Mouse (Mus musculus): ENCODE measurements around the gene Park7. TPM values are rescaled to one million over a fixed set of nuclear protein-coding genes. Genes with fewer than 3 reads are reported as not detected.
"Not testable (repeated sequence)": the region's sequence is repeated elsewhere in the genome, so short reads cannot be mapped to it uniquely, and the experiment has no call there.

Park7 gene
- total and polyA plus RNA-seq, 2 experiments from 2014 or later = 197 to 439 TPM

- H3K4me2 ChIP-seq (ENCODE audit: low read depth) = peak overlapping the region; percentile 76
These were observed 1.1 kb upstream of the Park7 start for GRCm38 (mm10) chr4:150915181-150915906.

GRCm38 (mm10) chr4:150913743-150914142 is 494 bp downstream of the Park7 start:
- ATAC-seq (no peak), DNase-seq (no peak)
- Histone ChIP-seq H3K9ac (peak overlapping the region; percentile 70), H3K9me3 (ENCODE audit: low read length) (no peaks in the 10 kb centered on the region), H3K27ac (ENCODE audit: low read depth, low read length) (peak overlapping the region; percentile 73; the same call in 1 of the 2 replicates), H3K4me2 (ENCODE audit: low read depth) (peak overlapping the region; percentile 76), H3K4me1 (ENCODE audit: insufficient read depth) (peaks cover 4% of the 10 kb centered on the region), H3K27me3 (ENCODE audit: insufficient read depth, low read length) (no peaks in the 10 kb centered on the region), H3K4me3 (ENCODE audit: low read depth, low read length) (peak overlapping the region; percentile 58), H3K36me3 (ENCODE audit: insufficient read depth) (no peaks in the 10 kb centered on the region)
- 16% methylated on average over 12 of the region's 12 CpGs for WGBS
- no peak for TF ChIP-seq CTCF (IDR thresholded peaks at IDR 0.05; ENCODE audit: low read depth)

More at GRCm38 (mm10) chr4:150915181-150915906, 1.1 kb upstream of the Park7 start:
- peak overlapping the region; percentile 70 for H3K9ac ChIP-seq
- 43% methylated on average over 10 of the region's 10 CpGs for WGBS
- TF ChIP-seq CTCF (IDR thresholded peaks at IDR 0.05; ENCODE audit: low read depth) = no peak
- DNase-seq (no peak), ATAC-seq (no peak)
- H3K27ac ChIP-seq (ENCODE audit: low read depth, low read length) = peak overlapping the region; percentile 62
- peaks cover 4% of the 10 kb centered on the region for H3K4me1 ChIP-seq (ENCODE audit: insufficient read depth)
- no peaks in the 10 kb centered on the region for H3K9me3 ChIP-seq (ENCODE audit: low read length)
- no peaks in the 10 kb centered on the region for H3K36me3 ChIP-seq (ENCODE audit: insufficient read depth)
- H3K27me3 ChIP-seq (ENCODE audit: insufficient read depth, low read length) = no peaks in the 10 kb centered on the region; the same call in 1 of the 2 replicates
- peak overlapping the region; percentile 58 for H3K4me3 ChIP-seq (ENCODE audit: low read depth, low read length)

GRCm38 (mm10) chr4:150910164-150910951 is 3.9 kb downstream of the Park7 start:
- no peak for DNase-seq
- Histone ChIP-seq H3K27ac (ENCODE audit: low read depth, low read length) (peak overlapping the region; percentile 63), H3K4me3 (ENCODE audit: low read depth, low read length) (0 out of 2 replicates have a peak overlapping the region, but pooled peaks have one; percentile 73), H3K27me3 (ENCODE audit: insufficient read depth, low read length) (no peaks in the 10 kb centered on the region), H3K36me3 (ENCODE audit: insufficient read depth) (peaks cover 17% of the 10 kb centered on the region; the same call in 1 of the 2 replicates), H3K9me3 (ENCODE audit: low read length) (no peaks in the 10 kb centered on the region), H3K9ac (no peak overlapping the region), H3K4me2 (ENCODE audit: low read depth) (peak overlapping the region; percentile 23), H3K4me1 (ENCODE audit: insufficient read depth) (peaks cover 4% of the 10 kb centered on the region)
- no peak for TF ChIP-seq CTCF (IDR thresholded peaks at IDR 0.05; ENCODE audit: low read depth)
- WGBS = 88% methylated on average over 19 of the region's 19 CpGs
- ATAC-seq = no peak

GRCm38 (mm10) chr4:150909451-150910156 is 4.6 kb downstream of the Park7 start:
- peak; percentile 100 for DNase-seq
- TF ChIP-seq CTCF (IDR thresholded peaks at IDR 0.05; ENCODE audit: low read depth) = peak; percentile 50
- Histone ChIP-seq H3K9me3 (ENCODE audit: low read length) (no peaks in the 10 kb centered on the region), H3K27ac (ENCODE audit: low read depth, low read length) (peak overlapping the region; percentile 81), H3K27me3 (ENCODE audit: insufficient read depth, low read length) (no peaks in the 10 kb centered on the region), H3K36me3 (ENCODE audit: insufficient read depth) (peaks cover 22% of the 10 kb centered on the region; the same call in 1 of the 2 replicates), H3K9ac (peak overlapping the region; percentile 74), H3K4me1 (ENCODE audit: insufficient read depth) (no peaks in the 10 kb centered on the region), H3K4me3 (ENCODE audit: low read depth, low read length) (peak overlapping the region; percentile 73), H3K4me2 (ENCODE audit: low read depth) (peak overlapping the region; percentile 85)
- ATAC-seq = peak; percentile 90
- WGBS = 3% methylated on average over 56 of the region's 56 CpGs

- not testable (repeated sequence) for H3K27ac ChIP-seq (ENCODE audit: low read depth, low read length); H3K4me1 ChIP-seq (ENCODE audit: insufficient read depth); H3K27me3 ChIP-seq (ENCODE audit: insufficient read depth, low read length); DNase-seq; H3K9ac ChIP-seq; ATAC-seq; H3K9me3 ChIP-seq (ENCODE audit: low read length); H3K4me2 ChIP-seq (ENCODE audit: low read depth); H3K4me3 ChIP-seq (ENCODE audit: low read depth, low read length)
- 73% methylated on average over 5 of the region's 5 CpGs for WGBS
- TF ChIP-seq CTCF (IDR thresholded peaks at IDR 0.05; ENCODE audit: low read depth) = peak; percentile 35
- H3K36me3 ChIP-seq (ENCODE audit: insufficient read depth) = peaks cover 29% of the 10 kb centered on the region
These were observed 5.7 kb downstream of the Park7 start for GRCm38 (mm10) chr4:150908512-150908911.

GRCm38 (mm10) chr4:150907099-150907498 is 7.1 kb downstream of the Park7 start:
- H3K27me3 ChIP-seq (ENCODE audit: insufficient read depth, low read length) = no peaks in the 10 kb centered on the region
- no peak overlapping the region for H3K4me2 ChIP-seq (ENCODE audit: low read depth)
- 95% methylated on average over 8 of the region's 8 CpGs for WGBS
- no peak overlapping the region for H3K4me3 ChIP-seq (ENCODE audit: low read depth, low read length)
- TF ChIP-seq CTCF (IDR thresholded peaks at IDR 0.05; ENCODE audit: low read depth) = no peak
- DNase-seq (no peak), ATAC-seq (no peak)
- H3K9ac ChIP-seq = no peak overlapping the region
- no peaks in the 10 kb centered on the region for H3K4me1 ChIP-seq (ENCODE audit: insufficient read depth)
- peaks cover 43% of the 10 kb centered on the region for H3K36me3 ChIP-seq (ENCODE audit: insufficient read depth)
- no peaks in the 10 kb centered on the region for H3K9me3 ChIP-seq (ENCODE audit: low read length)
- H3K27ac ChIP-seq (ENCODE audit: low read depth, low read length) = no peak overlapping the region

Data from forebrain, postnatal 0 days (tissue).